Mouse (Mus musculus): ENCODE data around the gene Coro1b. TPM values are rescaled to one million over a fixed set of nuclear protein-coding genes. Genes with fewer than 3 reads are reported as not detected.

Coro1b gene
- polyA plus RNA-seq, 2 experiments = 148 to 261 TPM

- peak overlapping the region; percentile 94 for H3K4me2 ChIP-seq (replicated peaks; ENCODE audit: low read depth, low read length, severe bottlenecking)
- H3K27me3 ChIP-seq (ENCODE audit: control insufficient read depth, insufficient read depth, low read length) = no peaks in the 10 kb centered on the region
- peak; percentile 94 for TF ChIP-seq POLR2A (IDR thresholded peaks at IDR 0.05; ENCODE audit: borderline replicate concordance, extremely low read depth, insufficient read depth, insufficient read length)
- ATAC-seq (ENCODE audit: low FRiP score, low read depth) = peak; percentile 95
- peak overlapping the region; percentile 86 for H3K9ac ChIP-seq (ENCODE audit: low read depth, low read length, severe bottlenecking)
- WGBS = 3% methylated on average over 43 of the region's 43 CpGs
- H3K9me3 ChIP-seq (ENCODE audit: control insufficient read depth, low read length) = no peaks in the 10 kb centered on the region
- peak; percentile 100 for DNase-seq (ENCODE audit: low spot score)
- no peaks in the 10 kb centered on the region for H3K36me3 ChIP-seq (ENCODE audit: control insufficient read depth, insufficient read depth, low read length)
- peak overlapping the region; percentile 85 for H3K27ac ChIP-seq (replicated peaks; ENCODE audit: low read depth, low read length)
- H3K4me1 ChIP-seq (ENCODE audit: control insufficient read depth, insufficient read depth, low read length) = peaks cover 13% of the 10 kb centered on the region
- H3K4me3 ChIP-seq (replicated peaks; ENCODE audit: low read length) = peak overlapping the region; percentile 50
Measured at GRCm38 (mm10) chr19:4169378-4169784, 21.0 kb downstream of the Coro1b start.

GRCm38 (mm10) chr19:4169810-4170209 is 21.4 kb downstream of the Coro1b start:
- peak overlapping the region; percentile 86 for H3K9ac ChIP-seq (ENCODE audit: low read depth, low read length, severe bottlenecking)
- peaks cover 13% of the 10 kb centered on the region for H3K4me1 ChIP-seq (ENCODE audit: control insufficient read depth, insufficient read depth, low read length)

GRCm38 (mm10) chr19:4170723-4171392 is 22.4 kb downstream of the Coro1b start:
- no peaks in the 10 kb centered on the region for H3K36me3 ChIP-seq (ENCODE audit: control insufficient read depth, insufficient read depth, low read length)
- peaks cover 16% of the 10 kb centered on the region for H3K4me1 ChIP-seq (ENCODE audit: control insufficient read depth, insufficient read depth, low read length)
- H3K4me2 ChIP-seq (replicated peaks; ENCODE audit: low read depth, low read length, severe bottlenecking) = no peak overlapping the region
- H3K27me3 ChIP-seq (ENCODE audit: control insufficient read depth, insufficient read depth, low read length) = no peaks in the 10 kb centered on the region
- no peaks in the 10 kb centered on the region for H3K9me3 ChIP-seq (ENCODE audit: control insufficient read depth, low read length)
- no peak overlapping the region for H3K27ac ChIP-seq (replicated peaks; ENCODE audit: low read depth, low read length)
- no peak for TF ChIP-seq POLR2A (IDR thresholded peaks at IDR 0.05; ENCODE audit: borderline replicate concordance, extremely low read depth, insufficient read depth, insufficient read length)
- no peak for DNase-seq (ENCODE audit: low spot score)
- ATAC-seq (ENCODE audit: low FRiP score, low read depth) = no peak
- 84% methylated on average over 10 of the region's 10 CpGs for WGBS
- H3K4me3 ChIP-seq (replicated peaks; ENCODE audit: low read length) = no peak overlapping the region
- no peak overlapping the region for H3K9ac ChIP-seq (ENCODE audit: low read depth, low read length, severe bottlenecking)

More at GRCm38 (mm10) chr19:4169810-4170209, 21.4 kb downstream of the Coro1b start:
- ATAC-seq (ENCODE audit: low FRiP score, low read depth) = peak; percentile 42
- H3K4me3 ChIP-seq (replicated peaks; ENCODE audit: low read length) = peak overlapping the region; percentile 50
- DNase-seq (ENCODE audit: low spot score) = no peak
- peak overlapping the region; percentile 85 for H3K27ac ChIP-seq (replicated peaks; ENCODE audit: low read depth, low read length)
- H3K36me3 ChIP-seq (ENCODE audit: control insufficient read depth, insufficient read depth, low read length) = no peaks in the 10 kb centered on the region
- no peaks in the 10 kb centered on the region for H3K9me3 ChIP-seq (ENCODE audit: control insufficient read depth, low read length)
- H3K27me3 ChIP-seq (ENCODE audit: control insufficient read depth, insufficient read depth, low read length) = no peaks in the 10 kb centered on the region
- 12% methylated on average over 24 of the region's 27 CpGs for WGBS
- H3K4me2 ChIP-seq (replicated peaks; ENCODE audit: low read depth, low read length, severe bottlenecking) = peak overlapping the region; percentile 94
- no peak for TF ChIP-seq POLR2A (IDR thresholded peaks at IDR 0.05; ENCODE audit: borderline replicate concordance, extremely low read depth, insufficient read depth, insufficient read length)

- TF ChIP-seq POLR2A (IDR thresholded peaks at IDR 0.05; ENCODE audit: borderline replicate concordance, extremely low read depth, insufficient read depth, insufficient read length) = no peak
- Histone ChIP-seq H3K4me1 (ENCODE audit: control insufficient read depth, insufficient read depth, low read length) (peaks cover 16% of the 10 kb centered on the region), H3K9ac (ENCODE audit: low read depth, low read length, severe bottlenecking) (0 out of 2 replicates have a peak overlapping the region, but pooled peaks have one; percentile 21), H3K27ac (replicated peaks; ENCODE audit: low read depth, low read length) (no peak overlapping the region), H3K4me3 (replicated peaks; ENCODE audit: low read length) (no peak overlapping the region), H3K9me3 (ENCODE audit: control insufficient read depth, low read length) (no peaks in the 10 kb centered on the region), H3K27me3 (ENCODE audit: control insufficient read depth, insufficient read depth, low read length) (no peaks in the 10 kb centered on the region), H3K36me3 (ENCODE audit: control insufficient read depth, insufficient read depth, low read length) (no peaks in the 10 kb centered on the region), H3K4me2 (replicated peaks; ENCODE audit: low read depth, low read length, severe bottlenecking) (no peak overlapping the region)
- ATAC-seq (ENCODE audit: low FRiP score, low read depth) (no peak), DNase-seq (ENCODE audit: low spot score) (no peak)
- 64% methylated on average over 11 of the region's 13 CpGs for WGBS
Measured at GRCm38 (mm10) chr19:4171393-4172290, 23.2 kb downstream of the Coro1b start.

GRCm38 (mm10) chr19:4172925-4173324 is 24.5 kb downstream of the Coro1b start:
- Histone ChIP-seq H3K4me1 (ENCODE audit: control insufficient read depth, insufficient read depth, low read length) (peaks cover 16% of the 10 kb centered on the region), H3K27me3 (ENCODE audit: control insufficient read depth, insufficient read depth, low read length) (no peaks in the 10 kb centered on the region), H3K27ac (replicated peaks; ENCODE audit: low read depth, low read length) (no peak overlapping the region), H3K36me3 (ENCODE audit: control insufficient read depth, insufficient read depth, low read length) (no peaks in the 10 kb centered on the region), H3K4me2 (replicated peaks; ENCODE audit: low read depth, low read length, severe bottlenecking) (no peak overlapping the region), H3K9me3 (ENCODE audit: control insufficient read depth, low read length) (no peaks in the 10 kb centered on the region), H3K9ac (ENCODE audit: low read depth, low read length, severe bottlenecking) (no peak overlapping the region), H3K4me3 (replicated peaks; ENCODE audit: low read length) (no peak overlapping the region)
- TF ChIP-seq POLR2A (IDR thresholded peaks at IDR 0.05; ENCODE audit: borderline replicate concordance, extremely low read depth, insufficient read depth, insufficient read length) = no peak
- 58% methylated on average over 11 of the region's 11 CpGs for WGBS
- ATAC-seq (ENCODE audit: low FRiP score, low read depth) (no peak), DNase-seq (ENCODE audit: low spot score) (no peak)
